Mouse (Mus musculus) small intestine, adult 10 weeks (tissue): Measurements from ENCODE around the gene Gpx2. TPM values are rescaled to one million over a fixed set of nuclear protein-coding genes. Genes with fewer than 3 reads are reported as not detected.

Source experiments
- polyA plus RNA-seq: library from polyadenylated mRNA; stranded (reverse); fragments of 350-450 nt; fragmentation: Illumina TruSeq; extraction: RNeasy Lipid Tissue Mini Kit (QIAGEN cat#74804); gene quantifications from one replicate; pipeline ENCODE4 v1.2.3, GENCODE M21; 2014; ENCODE audit warnings: low replicate concordance

Gene Gpx2
- polyA plus RNA-seq: 5.5 TPM

GRCm38 (mm10) chr12:76795350-76795749, at the start of gene Gpx2:
TSS of gene Gpx2 (minus strand) at chr12:76795554.

GRCm38 (mm10) chr12:76822651-76823041, 27.3 kb upstream of the Gpx2 start, which contains the start of gene Rab15:
TSS of gene Rab15 (minus strand) at chr12:76822908.

GRCm38 (mm10) chr12:76765354-76765851, 30.0 kb downstream of the Gpx2 start, which contains the start of the genes Churc1 and Fntb:
TSS of gene Churc1 (plus strand) at chr12:76765538.
TSS of gene Fntb (plus strand) at chr12:76765589.

Other genes with a start within 250 kb of the Gpx2 start
- 0.04 TPM for gene Sptb, start 85.0 kb downstream of the Gpx2 start, polyA plus RNA-seq
- 49.1 TPM for gene Churc1, start 30.0 kb downstream of the Gpx2 start, polyA plus RNA-seq
- gene Fntb, start 30.0 kb downstream of the Gpx2 start, polyA plus RNA-seq: 0.97 TPM
- 2.7 TPM for gene Rab15, start 27.4 kb upstream of the Gpx2 start, polyA plus RNA-seq
- gene Max, start 166.6 kb upstream of the Gpx2 start, polyA plus RNA-seq: 283 TPM